22 mouse cellular contexts compared by ENCODE assay signal in genomic region chr14:26764827-26765226, GRCm38 (mm10).
DNase-seq lines count a peak whose midpoint lies in the region; ATAC-seq and TF ChIP-seq lines count a peak whose summit lies in the region.
"Had no signal": no experiment of that assay in that cellular context is flagged by ENCODE, and none has a peak within 500 bp of the region (broad histone marks: within the 10 kb centered on the region; RNA-seq: fewer than 3 reads in every experiment).

No protein-coding gene starts in this region.

- H3K9ac ChIP-seq in heart, embryonic 12.5 days, result no peak overlapping the region
- H3K9ac ChIP-seq: hindbrain, embryonic 12.5 days; kidney, embryonic 15.5 days; limb, embryonic 15.5 days; liver, embryonic 15.5 days; neural tube, embryonic 15.5 days had no signal

- no peaks in the 10 kb centered on the region for H3K36me3 ChIP-seq in heart, embryonic 12.5 days
- H3K36me3 ChIP-seq: hindbrain, embryonic 12.5 days; kidney, embryonic 15.5 days; limb, embryonic 15.5 days; liver, embryonic 15.5 days; neural tube, embryonic 15.5 days had no signal

- no peak for TF ChIP-seq CTCF in cerebellum, adult 2 months (IDR thresholded peaks at IDR 0.05; ENCODE audit: borderline replicate concordance, insufficient read depth, low read depth, low read length)

- ATAC-seq in heart, embryonic 12.5 days (ENCODE audit: insufficient number of reproducible peaks, low FRiP score), result no peak
- ATAC-seq: inflammation-experienced regulatory T-cells, adult 6 months had no signal

- H3K4me3 ChIP-seq in heart, embryonic 12.5 days, result no peak overlapping the region
- no peak overlapping the region for H3K4me3 ChIP-seq in cerebellum, adult 2 months (replicated peaks; ENCODE audit: insufficient read depth, low read depth, low read length)
- H3K4me3 ChIP-seq: heart, adult 2 months; hindbrain, embryonic 12.5 days; kidney, embryonic 15.5 days; limb, embryonic 15.5 days; liver, embryonic 15.5 days; megakaryocyte, embryonic 14.5 days; myocyte; neural tube, embryonic 15.5 days had no signal

- H3K27ac ChIP-seq in heart, embryonic 12.5 days (ENCODE audit: poor library complexity, severe bottlenecking), result no peak overlapping the region
- H3K27ac ChIP-seq in cerebellum, adult 2 months (ENCODE audit: insufficient read depth, low read length), result no peak overlapping the region
- H3K27ac ChIP-seq: heart, adult 2 months; hindbrain, embryonic 12.5 days; kidney, embryonic 15.5 days; limb, embryonic 15.5 days; liver, embryonic 15.5 days; neural tube, embryonic 15.5 days had no signal

- peak; percentile 5 for DNase-seq in heart, adult 8-10 months (ENCODE audit: low spot score)
- peak; percentile 10 for DNase-seq in lung, postnatal 10 days
- DNase-seq in lung, postnatal 4 days, result no peak
- DNase-seq in B cell, adult 2 months, result peak; percentile 62 to 69
- DNase-seq in lung, postnatal 36 days, result peak; percentile 46
- no peak for DNase-seq in cerebellum, adult 2 months
- no peak for DNase-seq in kidney, postnatal 10 days
- DNase-seq: cerebellum, adult 8-10 months; gastrocnemius, postnatal 10 days; heart, postnatal 10 days; midbrain, embryonic 14.5 days; thymus, postnatal 25 days had no signal

- peaks cover 18% of the 10 kb centered on the region for H3K9me3 ChIP-seq in heart, embryonic 12.5 days (replicated peaks)
- H3K9me3 ChIP-seq: kidney, embryonic 15.5 days; limb, embryonic 15.5 days; liver, embryonic 15.5 days had no signal

- no peaks in the 10 kb centered on the region for H3K4me1 ChIP-seq in heart, embryonic 12.5 days (replicated peaks)
- no peaks in the 10 kb centered on the region for H3K4me1 ChIP-seq in cerebellum, adult 2 months (ENCODE audit: control insufficient read depth, insufficient read depth, low read length)
- H3K4me1 ChIP-seq: hindbrain, embryonic 12.5 days; kidney, embryonic 15.5 days; limb, embryonic 15.5 days; liver, embryonic 15.5 days; neural tube, embryonic 15.5 days had no signal

- no peak overlapping the region for H3K4me2 ChIP-seq in heart, embryonic 12.5 days
- H3K4me2 ChIP-seq: hindbrain, embryonic 12.5 days; kidney, embryonic 15.5 days; limb, embryonic 15.5 days; liver, embryonic 15.5 days; neural tube, embryonic 15.5 days had no signal

- TF ChIP-seq POLR2A in cerebellum, adult 2 months (IDR thresholded peaks at IDR 0.05; ENCODE audit: borderline replicate concordance, insufficient read depth, low read length), result no peak

- no peaks in the 10 kb centered on the region for H3K27me3 ChIP-seq in heart, embryonic 12.5 days (replicated peaks)
- H3K27me3 ChIP-seq in cerebellum, adult 2 months (ENCODE audit: control insufficient read depth, insufficient read depth, low read length), result no peaks in the 10 kb centered on the region
- H3K27me3 ChIP-seq: hindbrain, embryonic 12.5 days; kidney, embryonic 15.5 days; limb, embryonic 15.5 days; liver, embryonic 15.5 days; megakaryocyte, embryonic 14.5 days; neural tube, embryonic 15.5 days had no signal

- 64% methylated on average over 6 of the region's 6 CpGs for WGBS in heart, embryonic 12.5 days
- WGBS in cerebellum, adult 2 months, result 90% methylated on average over 6 of the region's 6 CpGs

Comparison
In these comparisons a context has a peak if more than half of its experiments do, and no peak if none do; other contexts are left out.
1. DNase-seq: peak in heart, adult 8-10 months (single experiment), lung, postnatal 10 days (single experiment), B cell, adult 2 months (2 of 2) and lung, postnatal 36 days (single experiment); none in lung, postnatal 4 days (0 of 2), cerebellum, adult 2 months (0 of 2) and kidney, postnatal 10 days (single experiment).